Mouse (Mus musculus): Measurements from ENCODE around the gene Fbxl18. TPM values are rescaled to one million over a fixed set of nuclear protein-coding genes. Genes with fewer than 3 reads are reported as not detected.

Gene Fbxl18
- total RNA-seq, 2 experiments from 2014 or later = 32.5 to 33.7 TPM

- peak; percentile 98 to 99 for DNase-seq (ENCODE audit: low spot score in 2 of 2)
- intact Hi-C loops (cut with DNase I) = loop anchor here (1.0 to 5.0 kb wide), 6 partner anchors 51 to 151 kb away; no protein-coding TSS in a partner anchor
These were observed 77.4 kb downstream of the Fbxl18 start, which contains the start of gene Tnrc18 for GRCm38 (mm10) chr5:142817524-142818434. TSS of gene Tnrc18 (minus strand) at chr5:142817662.

Other genes starting within 250 kb of the Fbxl18 start
- 10 to 100 TPM; 19.4 to 20.6 TPM for gene Slc29a4, start 202.9 kb downstream of the Fbxl18 start, total RNA-seq (2021)
- 100 to 1,000 TPM; 114 to 125 TPM for gene Tnrc18, start 77.8 kb downstream of the Fbxl18 start, total RNA-seq (2021)
- gene Actb, start 11.3 kb upstream of the Fbxl18 start, total RNA-seq (2021) = 1,000 to 10,000 TPM; 2,451 to 2,479 TPM
- 100 to 1,000 TPM; 384 to 450 TPM for gene Fscn1, start 64.9 kb upstream of the Fbxl18 start, total RNA-seq (2021)
- 10 to 100 TPM; 42.6 to 42.8 TPM for gene Rnf216, start 217.6 kb upstream of the Fbxl18 start, total RNA-seq (2021)

Measured in left cerebral cortex, postnatal 25 days (tissue).